Mouse (Mus musculus): ENCODE measurements around the gene Ablim1.

Gene Ablim1

DNA sequence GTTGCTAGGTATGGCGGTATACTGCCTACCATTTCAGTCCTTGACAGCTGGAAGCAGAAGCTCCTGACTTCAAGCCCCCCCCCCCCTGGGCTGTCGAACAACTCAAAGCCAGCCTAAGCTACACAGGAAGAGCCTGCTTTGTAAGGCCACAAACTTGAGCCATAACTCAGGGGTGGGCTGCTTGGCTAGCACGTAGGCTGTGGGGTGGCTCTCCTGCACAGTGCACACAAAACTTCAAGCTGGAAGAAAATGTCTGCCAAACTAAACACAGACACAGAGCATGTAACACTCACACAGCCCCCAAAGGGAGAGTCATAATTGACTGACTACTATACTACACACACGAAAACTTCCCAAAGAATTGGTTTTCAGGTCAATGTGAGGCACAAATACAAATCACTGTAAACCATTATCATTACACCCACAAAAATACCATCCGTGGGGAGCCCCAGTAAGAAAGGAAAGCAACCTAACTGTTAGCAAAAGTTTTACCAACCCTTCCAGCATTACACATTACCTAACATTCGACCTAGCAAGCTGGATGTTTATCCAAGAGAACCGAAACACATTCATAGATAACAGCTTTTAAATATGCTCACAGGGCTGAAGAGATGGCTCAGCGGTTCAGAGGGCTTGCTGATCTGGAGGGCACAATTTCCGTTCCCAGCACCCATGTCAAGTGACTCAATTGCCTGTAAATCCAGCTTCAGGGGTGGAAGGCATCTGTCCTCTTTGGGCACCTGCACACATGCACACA lies 61.8 kb downstream of the Ablim1 start:
- DNase-seq, result no peak

DNA sequence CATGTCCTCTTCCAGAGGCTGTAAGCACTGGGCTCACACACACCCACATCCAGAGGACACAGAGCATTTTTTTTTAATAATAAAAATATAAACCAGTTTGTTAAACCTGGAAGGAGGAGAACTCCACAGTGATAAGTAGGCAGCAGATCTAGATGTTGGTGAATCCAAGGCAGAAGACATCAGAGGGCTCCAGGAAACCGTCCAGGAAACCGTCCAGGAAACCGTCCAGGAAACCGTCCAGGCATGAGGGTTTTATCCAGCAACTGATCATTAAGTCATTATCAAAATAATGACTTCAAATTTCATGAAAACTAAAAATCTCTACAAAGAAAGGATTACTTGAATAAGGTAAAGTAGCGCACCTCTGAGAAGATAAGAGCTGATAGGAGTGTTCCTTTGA lies 65.9 kb downstream of the Ablim1 start:
- DNase-seq, result no peak

DNA sequence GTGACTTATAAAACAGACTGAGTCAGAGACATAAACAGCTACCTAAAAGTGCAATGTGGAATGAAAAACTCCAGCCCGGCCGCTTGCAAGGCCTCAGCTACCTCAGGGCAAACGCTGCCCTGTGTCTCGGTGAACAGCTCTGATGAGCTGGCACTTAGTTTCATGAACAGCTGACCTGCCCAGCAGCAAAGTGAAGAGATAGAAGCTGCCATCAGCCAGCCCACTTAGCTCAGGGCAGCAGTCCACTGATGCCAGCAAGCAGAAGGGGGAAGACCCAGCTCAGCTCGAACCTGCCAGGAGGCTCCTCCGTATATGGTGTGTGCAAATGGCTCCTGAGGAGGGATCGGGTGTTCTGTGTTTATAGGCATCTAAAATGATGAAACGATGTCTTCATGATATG lies 67.5 kb downstream of the Ablim1 start:
- no peak for DNase-seq

DNA sequence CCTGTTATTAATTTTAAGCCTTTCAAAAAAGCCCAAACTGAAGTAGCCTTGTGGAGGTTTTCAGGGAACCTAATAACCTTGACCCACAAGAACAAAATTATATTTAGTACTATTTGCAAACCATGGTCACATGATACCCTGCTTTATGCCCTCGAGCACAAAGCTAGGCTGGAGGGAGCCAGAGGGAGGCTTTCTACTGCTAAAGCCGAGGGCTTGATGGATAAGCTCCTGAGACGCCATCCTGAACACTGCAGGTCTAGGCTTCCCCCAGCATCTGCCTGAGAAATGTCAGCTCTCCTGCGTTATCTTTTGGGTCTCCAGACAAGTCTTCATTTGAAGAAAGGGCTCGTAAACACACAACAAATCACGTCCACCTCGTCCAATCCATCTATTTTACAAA lies 70.4 kb downstream of the Ablim1 start:
- no peak for DNase-seq

DNA sequence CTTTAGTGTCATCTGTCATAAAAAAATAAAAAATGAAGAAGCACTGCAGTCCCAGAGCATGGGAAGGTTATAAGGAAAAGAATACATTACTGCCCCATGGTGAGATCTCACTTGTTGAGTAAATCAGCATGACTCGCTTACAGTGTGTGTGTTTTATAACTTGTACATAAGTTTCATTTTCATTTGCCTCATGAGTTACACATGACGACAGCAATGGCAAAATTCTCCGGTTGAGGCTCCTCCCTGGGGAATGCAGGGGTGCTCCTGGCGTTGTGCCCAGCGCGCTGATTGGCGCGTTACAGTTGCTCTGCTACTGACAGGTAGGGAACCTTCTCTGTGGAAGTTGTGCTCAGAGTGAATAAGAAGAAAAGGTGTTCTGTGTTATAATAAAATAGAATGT lies 71.1 kb downstream of the Ablim1 start:
- no peak for DNase-seq

DNA sequence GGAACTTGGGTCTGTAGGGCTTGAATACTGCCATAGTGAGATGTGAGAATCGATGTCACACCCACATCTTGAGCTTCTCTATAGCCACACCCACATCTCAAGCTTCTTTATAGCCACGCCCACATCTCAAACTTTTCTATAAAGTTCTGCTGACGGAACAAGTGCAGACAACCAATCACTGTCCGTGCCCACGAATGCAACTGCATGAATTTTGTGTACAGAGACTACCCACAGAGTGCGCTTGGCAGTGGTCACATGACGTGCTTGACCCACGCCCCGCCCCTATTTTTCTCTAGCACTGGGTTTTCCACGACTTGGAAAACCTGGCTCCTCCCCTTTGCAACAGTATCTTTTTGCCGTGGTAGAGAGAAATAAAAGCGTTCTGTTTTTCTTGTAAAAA lies 71.5 kb downstream of the Ablim1 start:
- no peak for DNase-seq

DNA sequence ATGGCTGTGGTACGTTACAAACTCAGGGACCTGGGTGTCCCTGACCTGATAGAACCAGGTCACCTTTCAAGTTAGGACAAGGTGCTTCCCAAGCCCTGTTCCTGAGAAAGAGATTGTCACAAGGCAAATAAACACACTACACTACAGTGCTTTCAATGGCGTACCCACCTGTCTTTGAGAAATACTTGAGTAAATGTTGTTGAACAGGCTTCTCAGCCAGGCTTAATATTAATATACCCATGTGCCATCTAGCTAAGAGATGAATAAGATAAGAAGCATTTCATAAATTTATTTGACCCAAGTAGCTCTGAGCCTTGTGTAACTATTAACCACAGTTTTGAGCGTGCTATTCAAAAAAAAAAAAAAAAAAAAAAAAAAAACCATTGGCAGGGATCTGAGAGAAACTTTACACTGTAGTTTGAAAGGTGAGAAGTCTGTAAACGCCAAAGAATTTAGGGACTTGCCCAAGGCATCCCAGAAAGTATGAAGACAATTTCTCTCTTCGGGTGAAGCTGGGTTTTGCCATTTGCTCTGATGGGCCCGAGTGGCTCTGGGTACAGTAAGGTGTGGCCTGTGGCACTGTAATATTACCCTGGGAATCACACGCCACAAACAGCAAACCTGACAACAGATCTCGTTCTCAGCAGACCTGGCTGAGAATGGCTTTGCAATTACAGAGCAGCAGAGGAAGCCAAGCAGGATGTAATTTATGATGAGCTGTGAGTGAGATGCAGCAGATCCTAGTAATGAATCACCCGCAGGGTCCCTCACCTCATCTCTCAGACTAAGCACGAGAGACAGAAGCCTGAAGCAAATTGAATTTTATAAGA lies 73.1 kb downstream of the Ablim1 start:
- DNase-seq, result no peak

DNA sequence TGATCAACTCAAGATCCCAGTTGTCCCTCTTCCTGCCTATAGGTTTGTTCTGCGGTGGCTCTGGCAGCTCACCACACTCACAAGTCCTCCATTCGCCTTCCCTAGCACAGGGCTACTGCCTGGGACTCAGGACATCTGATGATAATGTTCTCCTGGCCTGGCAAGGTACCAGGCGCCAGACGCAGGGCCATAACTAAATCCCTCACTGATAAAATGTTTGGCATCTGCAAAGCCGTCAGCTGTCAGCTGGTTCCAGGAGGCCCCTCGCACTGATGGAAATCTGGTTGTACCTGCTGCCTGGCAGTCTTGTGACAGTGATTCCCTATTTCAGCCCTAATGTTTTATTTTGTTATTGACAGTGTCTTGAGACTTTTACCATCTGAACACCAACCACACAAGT lies 74.5 kb downstream of the Ablim1 start:
- no peak for DNase-seq

DNA sequence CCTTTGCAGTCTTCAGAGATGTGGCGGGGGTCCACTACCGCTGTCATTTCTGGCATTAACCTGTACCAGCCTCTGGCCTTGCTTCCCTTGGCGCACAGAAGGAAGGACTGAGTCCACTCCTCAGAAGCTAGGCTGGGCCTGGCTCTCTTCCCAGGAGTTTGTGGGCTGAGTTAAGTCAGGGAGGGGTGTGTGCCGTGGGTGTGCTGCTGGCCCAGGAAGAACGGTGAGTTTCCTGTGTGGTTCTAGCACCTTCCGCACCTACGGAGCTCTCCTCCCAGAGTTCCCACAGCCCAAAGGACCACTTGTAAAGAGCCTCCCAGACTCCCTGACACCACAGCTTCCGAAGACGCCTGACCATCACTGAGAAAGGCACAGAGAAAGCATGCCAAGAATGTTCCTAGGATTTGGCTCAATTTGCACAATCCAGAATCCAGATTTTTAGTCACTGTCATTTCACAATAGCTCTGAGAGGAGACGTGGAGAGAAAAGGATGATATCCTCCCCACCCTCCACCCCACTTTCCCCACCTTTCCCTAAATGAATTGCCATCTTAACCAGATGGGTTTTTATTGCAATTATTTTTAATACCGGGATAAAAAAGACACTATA lies 75.4 kb downstream of the Ablim1 start:
- peak; percentile 81 for DNase-seq

DNA sequence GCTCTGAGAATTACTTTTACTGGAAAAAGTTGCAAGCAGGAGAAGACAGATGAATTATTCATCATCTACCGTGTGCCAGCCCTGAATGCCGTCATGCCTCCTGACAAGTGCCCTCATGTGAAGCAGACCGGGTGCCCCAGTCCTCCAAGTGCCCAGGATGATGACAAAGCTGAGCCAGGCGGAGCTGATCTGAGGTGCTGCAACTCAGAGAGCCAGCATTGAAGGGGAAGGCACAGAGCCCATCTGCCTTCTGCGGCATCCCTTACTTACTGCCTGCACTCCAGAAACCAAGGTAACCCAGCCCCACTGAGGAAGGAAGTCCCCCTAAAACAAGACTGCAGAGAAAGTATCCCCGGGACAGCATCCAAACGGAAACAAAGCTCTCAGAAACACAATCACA lies 76.3 kb downstream of the Ablim1 start:
- peak; percentile 41 for DNase-seq

DNA sequence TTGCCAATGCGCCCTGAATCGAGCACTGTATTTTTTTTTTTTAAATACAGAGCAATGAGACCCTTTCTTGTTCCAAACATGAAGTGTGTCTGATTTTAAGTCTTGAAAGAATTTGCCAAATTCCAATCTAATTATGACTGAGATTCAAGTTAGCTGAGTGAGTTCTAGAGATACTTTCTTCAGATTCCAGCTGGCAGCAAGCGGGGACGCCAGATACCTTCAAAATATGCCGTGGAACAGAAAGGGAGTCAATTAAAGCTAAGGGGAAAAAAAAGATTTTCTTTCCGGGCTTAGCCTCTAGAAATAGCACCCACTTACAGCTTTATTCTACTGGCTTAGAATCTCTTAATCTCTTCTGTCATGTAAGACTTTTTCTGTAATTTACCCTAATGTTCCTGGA lies 77.2 kb downstream of the Ablim1 start:
- no peak for DNase-seq

DNA sequence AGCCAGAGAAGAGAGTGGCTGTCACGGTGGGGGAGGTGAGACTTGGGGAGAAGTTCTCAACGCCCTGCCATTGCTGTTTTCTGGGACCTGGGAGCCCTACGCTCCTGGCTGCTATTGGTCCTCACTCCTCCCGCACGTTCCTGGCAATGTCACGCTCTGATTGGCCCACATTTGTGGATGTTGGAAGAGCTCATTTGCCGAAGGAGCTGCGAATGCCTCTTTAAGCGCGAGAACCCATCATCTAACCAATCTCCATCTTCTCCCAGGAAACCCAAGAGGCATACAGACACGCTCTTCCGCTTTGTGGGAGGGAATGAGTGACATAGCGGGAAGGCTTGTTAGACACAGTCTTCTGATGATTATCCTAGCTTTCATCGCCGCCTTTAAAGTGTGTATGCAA lies 78.1 kb downstream of the Ablim1 start:
- peak; percentile 35 for DNase-seq

DNA sequence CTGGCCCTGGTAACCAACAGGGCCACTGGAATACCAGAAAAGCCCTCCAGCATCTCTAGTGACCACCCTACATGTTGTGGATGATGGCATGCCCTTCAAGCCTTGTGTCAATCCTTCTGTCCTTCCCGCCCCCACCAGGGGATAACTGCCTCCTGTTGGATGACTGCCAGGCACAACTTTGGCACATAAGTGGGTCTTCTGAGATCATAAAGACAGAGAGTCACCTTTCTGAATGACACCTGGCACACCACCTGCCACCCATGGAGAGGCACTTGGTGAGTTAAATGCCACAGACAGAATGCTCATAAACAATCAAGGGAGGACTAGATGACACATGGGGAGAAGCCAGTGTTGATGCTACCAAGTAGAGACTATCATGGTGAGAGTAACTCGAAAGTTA lies 78.8 kb downstream of the Ablim1 start:
- DNase-seq, result no peak

DNA sequence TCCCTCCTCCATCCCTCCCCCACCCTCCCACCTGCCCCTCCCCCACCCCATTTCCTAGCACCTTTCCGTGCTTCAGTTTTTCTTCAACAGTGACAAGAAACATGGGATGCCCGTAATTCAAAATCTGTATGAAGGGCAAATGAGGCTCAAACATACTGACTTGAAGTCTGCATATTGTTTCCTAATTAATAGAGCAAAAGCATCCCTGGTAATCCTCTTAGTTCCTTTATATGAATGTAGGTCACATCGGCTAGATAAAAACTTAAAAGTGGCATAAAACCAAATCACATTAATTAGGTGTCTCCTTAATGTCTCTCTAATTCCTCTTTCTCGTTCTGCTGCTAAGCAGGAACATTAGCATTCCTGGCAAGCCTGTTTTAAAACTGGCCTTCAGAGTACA lies 83.7 kb downstream of the Ablim1 start:
- DNase-seq, result no peak

DNA sequence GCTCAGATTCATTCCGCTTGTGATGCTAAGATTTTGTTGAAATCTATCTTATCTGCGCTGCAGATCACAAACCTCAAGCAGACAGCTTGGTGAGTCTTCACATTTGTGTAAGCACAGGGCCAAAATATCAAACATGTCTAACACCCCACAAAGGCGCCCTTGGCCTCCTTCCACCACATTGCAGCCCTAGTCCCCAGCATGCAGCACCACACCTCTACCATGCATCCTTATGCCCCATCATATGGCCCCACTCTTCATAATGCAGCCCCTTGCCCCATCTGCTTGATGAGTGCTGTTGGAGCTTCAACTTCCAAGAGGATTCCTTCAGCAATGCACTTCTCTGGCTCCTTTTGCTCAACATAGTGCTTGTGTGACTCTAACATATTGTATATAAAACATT lies 85.6 kb downstream of the Ablim1 start:
- DNase-seq, result no peak

DNA sequence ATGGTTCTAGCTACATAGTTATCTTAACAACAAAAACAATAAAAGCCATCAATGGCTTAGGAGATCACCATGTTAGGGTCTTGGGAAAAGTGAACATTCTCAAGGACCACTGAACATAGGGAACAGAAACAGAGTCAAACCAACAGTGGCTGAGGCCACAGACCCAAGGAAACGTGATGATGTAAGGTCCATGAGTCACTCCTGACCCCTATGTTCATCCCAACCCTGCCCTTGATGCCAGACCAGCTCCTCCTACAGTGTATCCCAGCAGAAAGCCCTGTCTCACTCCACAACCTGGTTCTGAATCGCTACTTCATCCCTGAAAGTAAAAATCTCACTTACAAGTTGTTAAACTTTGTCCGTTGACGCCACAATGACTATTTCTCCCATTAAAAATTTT lies 86.1 kb downstream of the Ablim1 start:
- no peak for DNase-seq

DNA sequence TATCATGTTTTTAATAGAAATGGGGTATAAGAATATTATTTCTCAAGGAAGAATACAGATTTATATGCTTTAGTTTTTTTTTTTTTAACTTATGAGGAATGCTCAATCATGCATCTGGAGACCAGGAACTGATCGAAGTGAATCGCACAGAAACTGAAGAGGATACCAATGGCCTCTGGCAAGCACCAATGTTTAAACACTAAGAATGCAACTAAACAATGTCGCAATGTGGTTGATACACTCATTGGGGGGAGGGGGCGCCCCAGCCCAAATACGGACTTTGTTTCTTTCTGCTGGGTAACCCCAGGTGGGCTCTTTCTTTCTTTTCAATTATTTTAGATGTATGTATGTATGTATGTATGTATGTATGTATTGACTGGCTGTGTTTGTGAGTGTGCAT lies 90.3 kb downstream of the Ablim1 start:
- no peak for DNase-seq

DNA sequence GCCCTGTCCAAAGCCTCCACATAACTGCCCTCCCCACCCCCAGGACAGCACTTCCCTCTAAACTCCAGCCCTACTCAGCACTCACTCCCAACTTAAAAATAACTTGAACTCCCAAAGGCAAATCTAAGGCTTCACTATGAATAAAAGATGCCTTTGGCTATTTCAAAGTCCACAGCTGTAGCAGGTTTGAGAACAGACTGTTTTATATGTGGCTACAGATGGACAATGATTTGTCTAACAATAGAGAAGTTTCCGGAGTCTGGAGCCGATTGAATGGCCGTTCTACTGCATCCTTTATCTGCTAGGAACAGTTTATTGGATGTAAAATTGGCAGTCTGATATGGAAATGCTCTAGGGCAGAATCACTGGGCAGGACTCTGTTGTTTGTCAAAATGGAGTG lies 91.0 kb downstream of the Ablim1 start:
- DNase-seq, result no peak

DNA sequence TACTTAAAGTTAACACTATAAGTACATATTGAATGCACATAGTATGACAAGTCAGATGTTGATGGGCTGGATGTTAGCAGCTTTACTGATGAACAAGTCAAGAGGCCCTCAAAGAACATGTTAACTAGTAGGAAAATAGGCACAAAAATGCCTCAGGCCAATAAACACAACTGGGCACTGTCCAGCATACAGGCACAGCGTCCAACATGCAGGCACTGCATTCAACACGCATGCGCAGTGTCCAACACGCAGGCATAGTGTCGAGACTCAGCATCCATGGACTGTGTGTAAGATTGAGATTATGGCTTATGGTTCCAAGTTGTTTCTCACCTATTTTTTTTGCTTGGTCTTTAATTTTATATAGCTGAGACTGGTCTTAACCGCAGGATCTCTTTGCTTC lies 92.1 kb downstream of the Ablim1 start:
- no peak for DNase-seq

DNA sequence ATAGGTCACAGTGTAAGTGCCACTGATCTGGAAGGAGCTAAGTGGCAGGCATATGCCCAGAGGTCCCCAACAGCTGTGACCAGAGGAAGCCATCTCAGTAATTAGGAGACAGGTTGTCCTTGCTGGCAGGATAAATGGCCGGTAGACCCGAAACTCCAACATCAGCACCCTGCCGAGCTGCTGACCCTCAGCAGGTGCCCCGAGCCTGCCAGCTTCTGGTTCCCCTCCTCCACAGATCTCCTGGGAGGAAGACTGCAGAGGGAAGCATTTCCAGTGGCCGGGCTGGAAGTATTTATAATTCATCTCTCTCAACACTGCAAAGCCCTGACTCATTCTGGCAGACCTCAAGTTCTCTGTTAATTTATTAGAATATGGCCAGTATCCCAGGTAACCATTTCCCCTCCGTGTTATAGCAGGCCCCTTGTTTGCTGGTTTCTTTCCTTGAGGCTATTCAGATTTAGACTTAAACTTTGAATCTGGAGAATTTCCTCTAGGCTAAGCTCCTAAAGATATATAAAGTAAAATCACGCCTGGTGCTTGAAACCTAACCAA lies 93.0 kb downstream of the Ablim1 start:
- no peak for DNase-seq

DNA sequence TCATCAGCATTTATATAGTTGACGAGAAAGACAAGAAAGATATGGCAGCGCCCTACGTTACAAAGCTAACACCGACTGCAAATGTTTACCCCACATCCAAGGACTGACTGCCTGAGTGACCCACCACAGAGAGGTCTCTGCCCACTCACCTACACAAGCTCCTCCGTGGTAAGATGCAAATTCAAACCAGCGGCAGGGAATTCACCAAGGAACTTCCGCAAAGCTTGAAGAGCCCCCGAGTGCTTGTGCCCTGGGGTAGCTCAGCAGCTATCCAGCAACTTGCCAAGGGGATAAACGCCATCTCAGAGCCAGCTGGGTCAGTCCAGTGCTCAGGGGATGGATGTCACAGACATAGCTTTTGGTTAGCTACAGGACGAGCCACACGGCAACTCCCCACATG lies 95.0 kb downstream of the Ablim1 start:
- DNase-seq, result no peak

DNA sequence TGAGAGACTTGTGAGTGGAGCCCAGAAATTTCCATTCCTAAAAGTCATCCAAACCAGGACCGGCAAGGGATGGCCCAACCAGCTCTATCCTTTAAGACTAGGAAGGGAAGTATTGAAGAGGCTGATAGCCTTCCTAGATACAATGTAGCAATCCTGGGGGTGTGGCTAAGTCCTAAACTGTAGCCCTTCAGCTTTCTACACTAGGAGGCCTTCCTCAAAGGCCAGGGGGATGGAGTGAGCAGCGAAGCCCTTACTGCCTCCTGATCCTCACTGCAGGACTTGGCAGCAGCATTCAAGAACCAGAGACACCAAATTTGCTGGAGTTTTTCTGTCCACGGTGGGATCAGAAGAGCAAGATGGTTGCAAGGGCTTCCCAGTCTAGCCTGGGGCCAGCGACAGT lies 97.6 kb downstream of the Ablim1 start:
- no peak for DNase-seq

DNA sequence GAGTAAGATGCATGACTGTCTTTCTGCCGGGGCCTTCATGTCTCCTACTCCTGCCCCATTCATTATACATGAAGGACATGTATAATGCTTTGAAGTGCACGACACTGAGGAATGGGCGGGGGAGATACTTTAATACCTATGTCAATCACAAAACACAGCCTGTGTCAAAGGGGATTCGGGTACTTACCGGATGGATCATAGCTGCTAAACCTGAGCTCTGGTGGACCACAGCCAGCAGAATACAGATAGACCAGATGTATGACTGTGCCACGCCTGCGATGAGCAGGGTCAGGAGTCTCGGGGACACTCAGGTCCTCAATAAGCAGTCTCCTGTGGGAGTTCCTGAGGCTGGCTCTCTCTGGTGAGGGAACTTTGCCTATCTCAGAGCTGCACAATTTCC lies 99.2 kb downstream of the Ablim1 start:
- DNase-seq, result no peak

DNA sequence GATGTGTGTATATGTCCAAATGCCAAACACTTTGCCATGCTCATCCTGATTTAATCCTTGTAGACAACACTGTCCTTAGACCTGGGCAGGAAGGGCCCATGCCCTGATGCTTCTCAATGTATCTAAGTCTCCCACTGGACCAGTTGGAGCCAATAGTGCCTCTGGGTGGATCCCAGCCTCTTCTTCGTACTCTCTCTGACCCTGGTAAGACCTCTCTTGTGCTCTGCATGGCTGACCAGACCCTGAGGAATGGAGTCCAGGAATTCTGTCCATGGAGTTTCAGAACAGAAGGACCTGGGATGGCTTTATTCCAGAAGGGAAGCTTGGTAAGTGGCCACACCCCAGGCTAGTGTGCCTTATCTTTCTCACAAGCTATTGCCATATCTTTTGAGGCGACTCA lies 102.3 kb downstream of the Ablim1 start:
- DNase-seq, result no peak
